Mouse (Mus musculus) cerebellum, adult 9-10 months (tissue): ENCODE results near the gene Tgm1.

Source experiments
- DNase-seq: peaks from one replicate; pipeline ENCODE4 v3.0.0; 2022

Gene Tgm1

GRCm38 (mm10) chr14:55713729-55714122 lies at the start of gene Tgm1:
TSS of gene Tgm1 (minus strand) at chr14:55713926.
- DNase-seq, result no peak

- no peak for DNase-seq
These were observed 49.4 kb upstream of the Tgm1 start for GRCm38 (mm10) chr14:55763166-55763565.

GRCm38 (mm10) chr14:55762001-55762821 lies 48.5 kb upstream of the Tgm1 start:
- no peak for DNase-seq

DNA sequence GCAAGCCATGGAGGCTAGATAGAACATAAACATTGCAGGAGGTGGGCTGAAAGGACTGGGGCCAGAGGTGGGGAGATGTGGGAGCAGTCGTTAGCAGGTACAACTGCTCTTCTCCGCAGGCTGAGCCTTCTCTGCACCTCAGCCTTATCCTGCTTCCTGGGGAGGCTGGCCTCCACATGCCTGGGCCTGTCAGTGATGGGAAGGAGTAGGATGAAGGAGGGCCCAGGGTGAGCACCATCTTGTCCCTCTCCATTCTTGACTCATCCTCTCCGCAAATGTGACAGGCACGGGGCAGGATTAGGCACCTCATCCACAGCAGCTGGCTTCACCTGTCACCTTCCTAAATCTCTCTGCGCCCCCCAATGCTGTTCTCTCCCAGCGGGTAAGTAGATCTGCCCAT lies 47.4 kb upstream of the Tgm1 start, which contains the start of gene Ltb4r2:
TSS of gene Ltb4r2 (plus strand) at position 266 of the 400 bp plus-strand sequence.
- DNase-seq, result no peak

GRCm38 (mm10) chr14:55760156-55760555 lies 46.4 kb upstream of the Tgm1 start:
- peak; percentile 90 for DNase-seq

DNA sequence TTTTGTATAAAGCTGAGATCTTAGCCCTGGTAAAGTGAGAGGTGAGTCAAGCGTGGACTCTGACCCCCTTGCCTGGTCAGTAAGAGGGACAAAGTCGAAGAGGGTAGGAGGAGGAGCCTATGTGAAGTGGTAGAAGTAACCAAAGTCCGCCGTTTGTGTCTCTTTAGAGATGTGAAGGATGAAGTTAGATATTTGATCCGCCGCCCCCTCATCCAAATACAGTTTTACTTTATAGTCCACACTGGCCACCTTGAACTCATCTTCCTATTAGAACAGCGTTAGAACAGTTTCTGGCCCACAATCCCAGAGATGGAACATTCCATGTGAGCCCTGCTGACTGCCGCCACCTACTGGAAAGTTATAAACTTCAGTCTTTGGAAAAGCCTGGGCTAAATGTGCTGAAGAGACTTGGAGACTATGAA lies 44.6 kb upstream of the Tgm1 start, which contains the start of gene Cideb:
TSS of gene Cideb (minus strand) at position 96 of the 422 bp plus-strand sequence.
- no peak for DNase-seq

- no peak for DNase-seq
These were observed 43.8 kb upstream of the Tgm1 start for GRCm38 (mm10) chr14:55757566-55757965.

GRCm38 (mm10) chr14:55747051-55747847 lies 33.5 kb upstream of the Tgm1 start:
- no peak for DNase-seq

DNA sequence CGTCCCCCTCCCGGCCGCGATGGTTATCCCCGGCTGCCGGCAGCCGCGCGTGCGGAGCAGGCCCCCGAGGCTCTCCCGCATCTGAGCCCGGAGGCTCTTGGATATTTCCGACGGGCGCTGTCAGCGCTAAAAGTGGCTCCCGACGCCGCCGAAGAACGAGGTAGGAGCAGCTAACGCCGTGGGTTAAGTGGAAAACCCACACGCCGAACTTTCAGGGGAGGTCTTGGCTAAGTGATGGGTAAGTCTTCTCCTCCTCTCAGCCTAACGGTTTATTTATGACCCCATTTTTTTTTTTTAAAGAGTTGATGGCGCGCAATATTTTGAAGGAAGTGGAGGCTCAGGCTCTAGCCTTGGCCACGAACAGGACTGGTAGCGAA lies 32.1 kb upstream of the Tgm1 start:
- DNase-seq, result no peak

DNA sequence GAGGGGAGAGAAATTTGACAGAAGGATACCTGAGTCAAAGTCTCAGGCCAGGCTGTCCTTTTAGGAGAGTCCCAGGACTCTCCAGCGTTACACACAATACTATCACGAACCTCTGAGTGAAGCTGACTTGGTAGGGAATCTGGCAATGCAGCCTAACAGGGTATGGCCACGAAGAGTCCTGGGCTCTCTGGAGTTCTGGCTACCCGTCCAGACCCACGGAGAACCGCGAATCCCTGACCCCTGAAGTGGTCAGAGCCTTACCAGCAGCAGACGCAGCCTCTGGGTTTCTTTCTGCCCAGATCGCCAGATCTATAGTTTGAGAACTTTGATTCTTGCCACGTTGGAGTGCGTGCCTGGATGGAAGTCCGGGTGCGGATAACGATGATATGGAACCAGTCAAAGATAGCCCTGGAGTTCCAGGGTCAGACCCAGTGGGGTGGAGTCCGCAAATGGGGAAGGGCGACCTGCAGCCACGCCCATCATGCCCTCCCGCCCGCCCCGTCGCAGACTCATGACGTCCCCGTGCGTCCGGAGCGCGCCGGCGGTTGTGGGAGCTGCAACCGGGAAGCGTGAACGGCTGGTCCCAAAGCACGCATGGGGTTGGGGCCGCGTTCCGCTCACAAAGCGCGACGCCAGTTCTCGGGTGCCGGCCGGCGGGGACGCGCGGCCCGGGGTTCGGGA lies 31.6 kb upstream of the Tgm1 start, which contains the start of the genes Dhrs1 and Nop9:
TSS of gene Dhrs1 (minus strand) at position 511 of the 681 bp plus-strand sequence.
TSS of gene Nop9 (plus strand) at position 514 of the 681 bp plus-strand sequence.
- DNase-seq, result peak; percentile 79

DNA sequence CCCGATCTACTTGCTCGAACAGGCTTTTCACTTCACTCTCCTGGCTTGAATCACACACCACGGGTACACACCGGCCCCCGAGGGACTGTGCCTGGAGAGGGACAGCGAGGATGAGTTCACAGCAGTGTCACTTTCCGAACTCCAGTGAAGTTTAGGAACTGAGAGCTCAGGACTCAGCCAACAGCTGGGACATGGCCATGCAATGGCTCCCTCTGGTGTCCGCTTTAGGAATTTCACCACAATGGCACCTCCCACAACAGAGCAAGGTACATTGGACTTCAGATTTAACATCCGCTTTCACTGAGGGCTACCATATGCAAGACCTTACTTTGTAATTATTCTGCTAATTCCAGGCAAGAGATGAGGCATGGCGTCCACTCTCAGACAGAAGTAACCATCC lies 30.0 kb upstream of the Tgm1 start:
- DNase-seq, result peak; percentile 80

- no peak for DNase-seq
These were observed 23.5 kb upstream of the Tgm1 start for GRCm38 (mm10) chr14:55737086-55737687.

DNA sequence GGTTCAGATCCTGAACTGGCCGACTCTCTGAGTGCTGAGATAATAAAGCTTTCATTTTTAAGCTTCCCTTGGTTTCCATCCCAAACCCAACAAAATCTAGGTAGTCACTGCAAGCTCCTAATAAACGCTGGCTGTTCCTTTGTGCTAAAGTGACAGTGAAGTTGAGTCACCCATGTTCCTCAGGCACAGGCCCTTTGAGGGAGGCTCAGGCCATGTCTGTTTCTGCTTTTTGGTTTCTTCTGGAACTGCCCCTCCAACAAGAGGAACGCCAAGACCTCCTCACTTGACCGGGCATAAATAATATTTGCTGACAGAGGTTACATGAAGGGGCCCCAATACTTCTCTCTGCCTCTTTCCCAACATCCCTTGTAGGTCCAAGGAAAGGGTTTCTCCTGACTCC lies 22.0 kb upstream of the Tgm1 start:
- DNase-seq, result no peak

GRCm38 (mm10) chr14:55735334-55735733 lies 21.6 kb upstream of the Tgm1 start:
- DNase-seq, result no peak

GRCm38 (mm10) chr14:55734869-55735268 lies 21.1 kb upstream of the Tgm1 start:
- no peak for DNase-seq

- no peak for DNase-seq
These were observed 20.2 kb upstream of the Tgm1 start for GRCm38 (mm10) chr14:55733889-55734288.

DNA sequence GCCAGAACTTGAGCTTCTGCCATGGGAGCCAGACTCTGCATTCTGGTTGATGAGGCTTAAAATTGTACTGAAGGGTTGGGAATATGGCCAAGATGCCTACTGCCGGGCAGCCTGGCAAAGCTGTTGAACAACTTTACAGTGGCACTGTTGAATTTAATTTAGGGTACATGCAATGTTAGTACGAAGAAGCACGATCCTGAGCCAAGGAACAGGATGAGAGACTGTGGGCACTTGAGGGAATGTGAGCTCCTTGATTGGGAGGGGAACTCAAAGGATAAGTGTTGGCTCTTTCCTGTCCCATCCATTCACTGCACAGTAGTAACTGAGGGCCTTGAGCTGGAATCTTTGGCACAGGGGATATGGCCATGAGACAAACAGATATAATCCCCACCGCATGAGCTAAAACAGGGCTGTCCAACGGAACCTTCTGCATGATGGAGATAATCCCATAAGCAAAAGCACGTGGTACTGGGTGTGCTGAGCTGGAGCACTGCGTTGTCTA lies 16.9 kb upstream of the Tgm1 start:
- no peak for DNase-seq

DNA sequence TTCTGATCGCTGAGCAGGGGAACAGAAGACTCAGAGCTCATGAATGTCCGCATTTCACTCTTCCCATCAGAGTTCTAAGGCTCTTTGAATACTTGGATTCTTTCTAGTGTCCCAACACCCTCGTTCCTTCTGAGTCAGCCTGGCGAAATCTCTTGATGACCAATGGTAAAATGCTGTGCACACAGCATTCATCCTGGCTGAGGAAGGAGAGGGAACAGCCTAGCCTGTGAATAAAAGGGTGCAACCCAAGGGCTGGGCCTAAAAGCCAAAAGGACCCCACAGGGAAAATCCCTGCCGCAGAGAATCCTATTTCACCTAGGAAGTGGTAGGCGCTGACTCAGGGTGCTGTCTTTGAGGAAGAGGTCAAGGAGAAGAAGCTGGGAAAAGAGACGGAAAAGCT lies 16.4 kb upstream of the Tgm1 start:
- no peak for DNase-seq

DNA sequence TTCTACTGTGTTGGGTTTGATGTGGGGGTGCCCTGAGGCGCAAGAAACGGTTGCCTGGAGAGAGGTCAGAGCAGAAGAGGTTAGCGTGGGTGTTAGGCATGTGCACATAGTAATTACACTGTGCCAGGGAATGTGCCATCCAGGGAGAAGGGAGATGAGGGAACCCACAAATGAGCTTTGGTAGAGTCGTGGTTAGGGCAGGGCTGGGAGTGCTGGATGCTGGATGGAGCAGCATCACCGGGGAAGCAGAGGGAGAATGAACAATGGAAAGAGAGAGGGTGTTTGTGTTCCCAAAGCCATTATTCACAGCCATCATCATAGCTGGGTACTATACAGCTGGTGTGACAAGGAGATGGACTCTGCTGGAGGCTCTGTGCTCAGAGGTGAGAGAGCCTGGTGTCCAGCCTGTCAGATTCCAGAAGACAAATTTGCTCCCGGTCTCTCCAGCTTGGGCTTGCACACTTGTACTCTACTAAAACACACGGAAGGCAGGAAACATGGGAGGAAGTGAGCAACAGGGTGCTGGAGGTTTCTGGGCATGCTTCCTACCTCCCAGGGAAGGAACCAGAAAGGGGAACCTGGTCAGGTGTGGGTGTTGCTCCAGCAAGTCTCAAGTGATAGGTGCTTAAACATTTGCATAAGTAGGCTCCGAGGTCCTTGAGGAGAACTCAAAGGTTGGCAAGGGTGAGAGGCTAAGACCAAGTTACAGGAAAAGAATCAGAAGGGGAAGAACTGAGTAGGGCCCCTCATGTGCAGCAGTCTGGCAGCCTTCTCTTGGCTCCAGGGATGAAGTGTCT lies 14.4 kb upstream of the Tgm1 start:
- DNase-seq, result no peak

DNA sequence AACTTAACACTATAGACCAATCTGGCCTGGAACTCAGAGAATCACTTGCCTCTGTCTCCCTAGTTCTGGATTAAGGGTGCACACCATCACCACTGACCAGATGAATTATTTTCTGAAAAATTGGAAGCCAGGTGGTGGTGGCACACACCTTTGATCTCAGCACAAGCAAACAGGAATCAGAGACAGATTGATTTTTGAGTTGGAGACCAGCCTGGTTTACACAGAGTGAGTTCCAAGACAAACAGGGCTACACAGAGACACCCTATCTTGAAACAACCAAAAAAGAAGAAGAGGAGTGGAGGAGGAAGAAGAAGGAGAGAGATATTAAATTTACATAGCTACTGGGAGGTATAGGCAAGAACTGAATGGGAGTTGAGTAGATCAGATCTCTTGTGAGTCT lies 12.5 kb upstream of the Tgm1 start:
- DNase-seq, result no peak

GRCm38 (mm10) chr14:55724411-55724871 lies 10.7 kb upstream of the Tgm1 start:
- no peak for DNase-seq

DNA sequence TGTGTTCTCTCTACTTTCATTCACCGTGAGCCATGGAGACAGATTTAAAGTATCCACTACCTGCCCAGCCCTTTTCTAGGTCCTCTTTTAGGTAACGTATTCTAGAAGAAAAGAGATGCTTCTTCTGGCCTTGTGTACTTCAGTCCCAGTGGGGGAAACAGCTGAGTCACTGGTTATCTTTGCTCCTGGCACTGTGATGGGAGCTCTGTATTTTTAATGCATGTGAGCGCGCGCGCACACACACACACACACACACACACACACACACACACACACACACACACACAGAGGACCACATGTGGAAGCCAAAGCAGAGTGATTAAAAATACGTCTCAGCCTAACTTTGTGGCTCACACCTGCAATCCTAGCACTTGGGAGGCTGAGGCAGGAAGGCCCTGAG lies 9.7 kb upstream of the Tgm1 start:
- DNase-seq, result no peak
